Mouse (Mus musculus): Measurements from ENCODE around the gene Tbc1d5. TPM values are rescaled to one million over a fixed set of nuclear protein-coding genes. Genes with fewer than 3 reads are reported as not detected.

Tbc1d5 gene
- polyA plus RNA-seq, 2 experiments = 2.9 to 3.2 TPM

- Histone ChIP-seq H3K4me3 (ENCODE audit: insufficient read depth in 1 of 2, low read depth in 2 of 2, low read length in 2 of 2) (no peak overlapping the region), H3K4me2 (ENCODE audit: low read depth) (no peak overlapping the region), H3K9me3 (ENCODE audit: control insufficient read depth, low read length) (no peaks in the 10 kb centered on the region), H3K4me1 (replicated peaks; ENCODE audit: control insufficient read depth in 2 of 2, insufficient read depth in 2 of 2, low read length in 1 of 2) (no peaks in the 10 kb centered on the region), H3K27me3 (ENCODE audit: control insufficient read depth, insufficient read depth, low read length) (no peaks in the 10 kb centered on the region), H3K27ac (no peak overlapping the region), H3K9ac (replicated peaks) (no peak overlapping the region), H3K36me3 (replicated peaks; ENCODE audit: control insufficient read depth, insufficient read depth, low read depth) (no peaks in the 10 kb centered on the region)
- TF ChIP-seq EP300 (IDR thresholded peaks at IDR 0.05; ENCODE audit: low read depth) = no peak
- no peak for TF ChIP-seq CTCF (IDR thresholded peaks at IDR 0.05; ENCODE audit: low read depth)
- ATAC-seq (ENCODE audit: insufficient read depth) (no peak), DNase-seq (ENCODE audit: low read depth in 3 of 3, low spot score in 3 of 3) (no peak)
- 63% methylated on average over 1 of the region's 1 CpGs for WGBS (ENCODE audit: insufficient replicate concordance)
These were observed 12.2 kb upstream of the Tbc1d5 start for GRCm38 (mm10) chr17:51191381-51191780.

GRCm38 (mm10) chr17:51182715-51183114, 3.6 kb upstream of the Tbc1d5 start:
- Histone ChIP-seq H3K36me3 (replicated peaks; ENCODE audit: control insufficient read depth, insufficient read depth, low read depth) (no peaks in the 10 kb centered on the region), H3K9ac (replicated peaks) (no peak overlapping the region), H3K27me3 (ENCODE audit: control insufficient read depth, insufficient read depth, low read length) (no peaks in the 10 kb centered on the region), H3K4me1 (replicated peaks; ENCODE audit: control insufficient read depth in 2 of 2, insufficient read depth in 2 of 2, low read length in 1 of 2) (peaks cover 0 to under 1% of the 10 kb centered on the region in 2 experiments; a peak in 2 of 4 replicates), H3K4me2 (ENCODE audit: low read depth) (no peak overlapping the region), H3K4me3 (ENCODE audit: insufficient read depth in 1 of 2, low read depth in 2 of 2, low read length in 2 of 2) (no peak overlapping the region), H3K27ac (no peak overlapping the region), H3K9me3 (ENCODE audit: control insufficient read depth, low read length) (no peaks in the 10 kb centered on the region)
- 56% methylated on average over 2 of the region's 2 CpGs for WGBS (ENCODE audit: insufficient replicate concordance)
- ATAC-seq (ENCODE audit: insufficient read depth) = no peak
- no peak for TF ChIP-seq CTCF (IDR thresholded peaks at IDR 0.05; ENCODE audit: low read depth)
- no peak for TF ChIP-seq EP300 (IDR thresholded peaks at IDR 0.05; ENCODE audit: low read depth)
- no peak for DNase-seq (ENCODE audit: low read depth in 3 of 3, low spot score in 3 of 3)

DNA sequence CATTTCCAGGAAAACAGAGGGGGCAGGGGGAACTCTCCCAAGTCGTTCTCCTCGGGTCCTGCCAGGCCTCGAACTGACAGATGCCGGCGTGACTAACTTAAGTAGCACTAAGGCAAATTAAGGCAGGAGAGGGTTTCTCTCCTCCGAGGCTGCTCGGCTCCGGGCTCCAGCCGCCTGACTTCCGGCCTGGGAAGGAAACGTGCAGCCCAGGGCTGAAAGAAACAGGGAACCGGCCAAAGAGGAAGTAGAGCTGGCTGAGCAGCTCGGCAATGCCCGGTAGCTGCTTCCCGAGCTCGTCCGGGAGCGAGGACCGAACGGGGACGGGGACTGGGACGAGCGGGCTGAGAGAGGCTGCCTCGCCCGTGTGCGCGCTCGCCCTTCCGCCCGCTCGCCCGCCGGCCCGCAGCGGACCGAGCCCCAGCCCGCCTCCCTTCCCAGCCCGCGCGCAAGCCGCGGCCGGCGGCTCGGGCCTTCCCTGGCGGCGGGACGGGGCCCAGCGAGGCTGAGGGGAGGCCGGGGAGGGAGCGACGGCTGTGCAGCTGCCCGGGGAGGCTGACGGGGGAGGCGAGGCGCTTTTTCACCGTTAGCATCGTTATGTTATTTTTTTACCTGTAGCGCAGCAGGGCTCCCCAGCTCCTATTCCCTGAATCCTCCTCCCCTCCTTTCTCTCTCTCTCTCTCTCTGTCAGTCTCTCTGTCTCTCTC, 509 bp downstream of the Tbc1d5 start:
- peaks cover 0 to 2% of the 10 kb centered on the region in 2 experiments; a peak in 2 of 4 replicates for H3K4me1 ChIP-seq (replicated peaks; ENCODE audit: control insufficient read depth in 2 of 2, insufficient read depth in 2 of 2, low read length in 1 of 2)
- ATAC-seq (ENCODE audit: insufficient read depth) = peak; percentile 80
- WGBS (ENCODE audit: insufficient replicate concordance) = under 1% methylated on average over 57 of the region's 59 CpGs
- no peaks in the 10 kb centered on the region for H3K36me3 ChIP-seq (replicated peaks; ENCODE audit: control insufficient read depth, insufficient read depth, low read depth)
- TF ChIP-seq EP300 (IDR thresholded peaks at IDR 0.05; ENCODE audit: low read depth) (no peak), CTCF (IDR thresholded peaks at IDR 0.05; ENCODE audit: low read depth) (no peak)
- peak overlapping the region; percentile 73 to 92 for H3K4me3 ChIP-seq (ENCODE audit: insufficient read depth in 1 of 2, low read depth in 2 of 2, low read length in 2 of 2)
- peak overlapping the region; percentile 96 for H3K9ac ChIP-seq (replicated peaks)
- H3K27me3 ChIP-seq (ENCODE audit: control insufficient read depth, insufficient read depth, low read length) = no peaks in the 10 kb centered on the region
- no peaks in the 10 kb centered on the region for H3K9me3 ChIP-seq (ENCODE audit: control insufficient read depth, low read length)
- peak overlapping the region; percentile 88 for H3K4me2 ChIP-seq (ENCODE audit: low read depth)
- H3K27ac ChIP-seq = peak overlapping the region; percentile 82
- peak; percentile 29 to 53 (median 32) for DNase-seq (ENCODE audit: low read depth in 3 of 3, low spot score in 3 of 3)

DNA sequence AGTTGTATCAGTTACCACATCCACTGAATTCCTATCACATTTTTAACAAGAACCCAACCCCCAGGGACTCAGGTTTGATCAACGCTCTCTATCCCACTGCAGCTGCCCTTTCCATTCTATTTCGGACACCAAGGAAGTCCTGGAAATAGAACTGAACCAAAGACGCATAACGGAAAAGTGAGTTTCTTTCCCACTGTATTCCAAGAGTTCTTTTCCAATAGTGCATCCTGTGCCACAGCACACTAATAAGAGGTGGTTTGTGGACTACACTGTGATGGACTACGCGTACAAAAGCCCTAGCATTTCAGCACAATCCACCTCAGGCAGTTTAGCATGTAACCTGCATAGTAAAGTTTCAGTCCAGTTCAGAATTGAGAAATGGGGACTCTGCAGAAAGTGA, 1.2 kb downstream of the Tbc1d5 start:
- no peaks in the 10 kb centered on the region for H3K36me3 ChIP-seq (replicated peaks; ENCODE audit: control insufficient read depth, insufficient read depth, low read depth)
- H3K9ac ChIP-seq (replicated peaks) = peak overlapping the region; percentile 96
- peak overlapping the region; percentile 88 for H3K4me2 ChIP-seq (ENCODE audit: low read depth)
- H3K27ac ChIP-seq = peak overlapping the region; percentile 82
- no peaks in the 10 kb centered on the region for H3K9me3 ChIP-seq (ENCODE audit: control insufficient read depth, low read length)
- H3K27me3 ChIP-seq (ENCODE audit: control insufficient read depth, insufficient read depth, low read length) = no peaks in the 10 kb centered on the region
- WGBS (ENCODE audit: insufficient replicate concordance) = 29% methylated on average over 6 of the region's 6 CpGs
- peak overlapping the region; percentile 73 to 92 for H3K4me3 ChIP-seq (ENCODE audit: insufficient read depth in 1 of 2, low read depth in 2 of 2, low read length in 2 of 2)
- no peak for DNase-seq (ENCODE audit: low read depth in 3 of 3, low spot score in 3 of 3)
- ATAC-seq (ENCODE audit: insufficient read depth) = no peak
- peaks cover 0 to 2% of the 10 kb centered on the region in 2 experiments; a peak in 2 of 4 replicates for H3K4me1 ChIP-seq (replicated peaks; ENCODE audit: control insufficient read depth in 2 of 2, insufficient read depth in 2 of 2, low read length in 1 of 2)
- no peak for TF ChIP-seq EP300 (IDR thresholded peaks at IDR 0.05; ENCODE audit: low read depth)
- TF ChIP-seq CTCF (IDR thresholded peaks at IDR 0.05; ENCODE audit: low read depth) = no peak

- no peak for TF ChIP-seq CTCF (IDR thresholded peaks at IDR 0.05; ENCODE audit: low read depth)
- no peak for TF ChIP-seq EP300 (IDR thresholded peaks at IDR 0.05; ENCODE audit: low read depth)
- no peak for ATAC-seq (ENCODE audit: insufficient read depth)
- H3K4me1 ChIP-seq (replicated peaks; ENCODE audit: control insufficient read depth in 2 of 2, insufficient read depth in 2 of 2, low read length in 1 of 2) = no peaks in the 10 kb centered on the region; a peak in 1 of 4 replicates
- 70% methylated on average over 1 of the region's 1 CpGs for WGBS (ENCODE audit: insufficient replicate concordance)
- no peak overlapping the region for H3K4me3 ChIP-seq (ENCODE audit: insufficient read depth in 1 of 2, low read depth in 2 of 2, low read length in 2 of 2)
- H3K9ac ChIP-seq (replicated peaks) = no peak overlapping the region
- no peaks in the 10 kb centered on the region for H3K27me3 ChIP-seq (ENCODE audit: control insufficient read depth, insufficient read depth, low read length)
- no peaks in the 10 kb centered on the region for H3K9me3 ChIP-seq (ENCODE audit: control insufficient read depth, low read length)
- H3K36me3 ChIP-seq (replicated peaks; ENCODE audit: control insufficient read depth, insufficient read depth, low read depth) = no peaks in the 10 kb centered on the region
- DNase-seq (ENCODE audit: low read depth in 3 of 3, low spot score in 3 of 3) = no peak
- H3K27ac ChIP-seq = no peak overlapping the region
- no peak overlapping the region for H3K4me2 ChIP-seq (ENCODE audit: low read depth)
These were observed 6.8 kb downstream of the Tbc1d5 start for GRCm38 (mm10) chr17:51172332-51172731.
